In genomic region chr11:60044777-60045176, GRCm38 (mm10) we compare ENCODE assay signal across 23 mouse cellular contexts.
"Had no signal": no experiment of that assay in that cellular context is flagged by ENCODE, and none has a peak within 500 bp of the region (broad histone marks: within the 10 kb centered on the region; RNA-seq: fewer than 3 reads in every experiment).

No protein-coding gene starts in this region.

- H3K4me3 ChIP-seq: heart, adult 2 months had no signal

- H3K36me3 ChIP-seq: heart, embryonic 13.5 days; heart, embryonic 15.5 days; hindbrain, embryonic 13.5 days; hindbrain, embryonic 15.5 days; kidney, embryonic 15.5 days; limb, embryonic 13.5 days had no signal

- DNase-seq: gastrocnemius, postnatal 14 days; gastrocnemius, postnatal 36 days; heart, adult 11 months; heart, adult 2 months; heart, postnatal 14 days; heart, postnatal 36 days; kidney, adult 11 months; kidney, adult 2 months; kidney, adult 9 months; kidney, postnatal 14 days; kidney, postnatal 36 days; layer of hippocampus, adult 9-11 months; layer of hippocampus, postnatal 36 days; left cerebral cortex, postnatal 4 days had no signal

- H3K27me3 ChIP-seq: heart, embryonic 13.5 days; heart, embryonic 15.5 days; hindbrain, embryonic 15.5 days; kidney, embryonic 15.5 days; limb, embryonic 13.5 days had no signal

- H3K9me3 ChIP-seq: heart, embryonic 13.5 days; heart, embryonic 15.5 days; hindbrain, embryonic 13.5 days; hindbrain, embryonic 15.5 days; kidney, embryonic 15.5 days; limb, embryonic 13.5 days had no signal

- H3K27ac ChIP-seq: heart, adult 2 months; heart, embryonic 13.5 days; heart, embryonic 15.5 days; hindbrain, embryonic 13.5 days; hindbrain, postnatal 0 days; kidney, embryonic 15.5 days; kidney, postnatal 0 days; limb, embryonic 13.5 days had no signal

- H3K9ac ChIP-seq: hindbrain, embryonic 13.5 days; limb, embryonic 13.5 days had no signal

- ATAC-seq: hindbrain, postnatal 0 days; intestine, embryonic 16.5 days had no signal
